15 mouse cellular contexts compared by ENCODE assay signal in genomic region chr4:82793608-82794007, GRCm38 (mm10).
"Had no signal": no experiment of that assay in that cellular context is flagged by ENCODE, and none has a peak within 500 bp of the region (broad histone marks: within the 10 kb centered on the region; RNA-seq: fewer than 3 reads in every experiment).

No protein-coding gene starts in this region.

- H3K9ac ChIP-seq: limb, embryonic 15.5 days; liver, embryonic 12.5 days; liver, embryonic 14.5 days; midbrain, embryonic 13.5 days; midbrain, embryonic 15.5 days; neural tube, embryonic 12.5 days; stomach, embryonic 15.5 days had no signal

- H3K36me3 ChIP-seq: limb, embryonic 15.5 days; liver, embryonic 12.5 days; midbrain, embryonic 15.5 days; neural tube, embryonic 12.5 days; stomach, embryonic 15.5 days had no signal

- H3K4me3 ChIP-seq: limb, embryonic 15.5 days; liver, embryonic 12.5 days; megakaryocyte, embryonic 14.5 days; midbrain, embryonic 13.5 days; midbrain, embryonic 15.5 days; neural tube, embryonic 12.5 days; stomach, embryonic 15.5 days had no signal

- ATAC-seq: liver, embryonic 12.5 days; midbrain, embryonic 13.5 days; midbrain, embryonic 15.5 days had no signal

- H3K27ac ChIP-seq: limb, embryonic 15.5 days; liver, embryonic 12.5 days; liver, embryonic 14.5 days; macrophage; midbrain, embryonic 13.5 days; midbrain, embryonic 15.5 days; neural tube, embryonic 12.5 days; stomach, embryonic 15.5 days; stomach, postnatal 0 days had no signal

- H3K27me3 ChIP-seq: limb, embryonic 15.5 days; liver, embryonic 12.5 days; megakaryocyte, embryonic 14.5 days; midbrain, embryonic 13.5 days; midbrain, embryonic 15.5 days; neural tube, embryonic 12.5 days; stomach, embryonic 15.5 days had no signal

- H3K4me2 ChIP-seq: limb, embryonic 15.5 days; liver, embryonic 12.5 days; midbrain, embryonic 11.5 days; midbrain, embryonic 13.5 days; midbrain, embryonic 15.5 days; neural tube, embryonic 12.5 days; stomach, embryonic 15.5 days had no signal

- DNase-seq: right cerebral cortex, postnatal 14 days; thymus, adult 2 months; thymus, postnatal 25 days; thymus, postnatal 4 days had no signal

- H3K4me1 ChIP-seq: limb, embryonic 15.5 days; liver, embryonic 12.5 days; midbrain, embryonic 13.5 days; midbrain, embryonic 15.5 days; neural tube, embryonic 12.5 days; stomach, embryonic 15.5 days had no signal

- H3K9me3 ChIP-seq: limb, embryonic 15.5 days; liver, embryonic 12.5 days; megakaryocyte, embryonic 14.5 days; midbrain, embryonic 13.5 days; midbrain, embryonic 15.5 days; neural tube, embryonic 12.5 days; stomach, embryonic 15.5 days had no signal
